Mouse (Mus musculus) C2C12 (cell line): Measurements from ENCODE around the gene Eid2b. TPM values are rescaled to one million over a fixed set of nuclear protein-coding genes. Genes with fewer than 3 reads are reported as not detected.

Experiments used
- H3K27me3 ChIP-seq: one replicate; pipeline ENCODE4 v1.6.1; 2011; ENCODE audit not compliant: control insufficient read depth, insufficient read depth, insufficient read length
- H3K36me3 ChIP-seq: one replicate; pipeline ENCODE4 v1.6.1; 2011; ENCODE audit not compliant: control insufficient read depth, insufficient read depth
- H3K4me3 ChIP-seq: one replicate; pipeline ENCODE4 v1.5.1; 2011; ENCODE audit warnings: mild to moderate bottlenecking, control low read depth; ENCODE audit not compliant: poor library complexity, insufficient read depth, severe bottlenecking
- H3K79me2 ChIP-seq: one replicate; pipeline ENCODE4 v1.6.1; 2011; ENCODE audit not compliant: control insufficient read depth, insufficient read depth
- H3K79me3 ChIP-seq: one replicate; pipeline ENCODE4 v1.6.1; 2011; ENCODE audit warnings: low read depth, control low read depth
- H3ac ChIP-seq: one replicate; pipeline ENCODE3; 2011; ENCODE audit warnings: low read depth; ENCODE audit not compliant: control insufficient read depth, insufficient read length
- CEBPB ChIP-seq: IDR thresholded peaks from one replicate; pipeline ENCODE4 v1.6.1; 2011; ENCODE audit warnings: low read depth, mild to moderate bottlenecking, control low read depth, moderate library complexity
- CTCF ChIP-seq: IDR thresholded peaks from one replicate; pipeline ENCODE4 v1.5.1; 2011; ENCODE audit not compliant: control insufficient read depth, insufficient read depth, insufficient read length
- FOSL1 ChIP-seq: IDR thresholded peaks from one replicate; pipeline ENCODE4 v1.8.0; 2011; ENCODE audit warnings: mild to moderate bottlenecking, low read length; ENCODE audit not compliant: poor library complexity, insufficient read depth, severe bottlenecking
- MAX ChIP-seq: IDR thresholded peaks from one replicate; pipeline ENCODE4 v1.6.1; 2011; ENCODE audit warnings: mild to moderate bottlenecking, control low read depth
- MYOD1 ChIP-seq: IDR thresholded peaks from one replicate; pipeline ENCODE4 v1.6.1; 2011; ENCODE audit warnings: low read depth; ENCODE audit not compliant: control insufficient read depth, insufficient read length
- MYOG ChIP-seq: IDR thresholded peaks from one replicate; pipeline ENCODE4 v1.6.1; 2011; ENCODE audit not compliant: control insufficient read depth, insufficient read length; ENCODE audit errors: extremely low read depth
- USF1 ChIP-seq: IDR thresholded peaks from one replicate; pipeline ENCODE4 v1.6.1; 2011; ENCODE audit warnings: low read depth, mild to moderate bottlenecking, control low read depth, moderate library complexity
- polyA plus RNA-seq: library from polyadenylated mRNA; unstranded; fragments of >200 nt; fragmentation: generic; extraction: Trizol; gene quantifications from one replicate; pipeline ENCODE4 v1.2.1, GENCODE M21; 2012; ENCODE audit warnings: missing spikeins

The Eid2b gene
- polyA plus RNA-seq, 1 experiment: 4.3 TPM

- Histone ChIP-seq H3K4me3 (no peak overlapping the region), H3ac (no peak overlapping the region), H3K79me2 (no peaks in the 10 kb centered on the region), H3K79me3 (no peaks in the 10 kb centered on the region), H3K36me3 (peaks cover 88% of the 10 kb centered on the region), H3K27me3 (no peaks in the 10 kb centered on the region)
- TF ChIP-seq FOSL1 (no peak), MAX (no peak)
These were observed 44.6 kb downstream of the Eid2b start for GRCm38 (mm10) chr7:28321974-28322720.

- Histone ChIP-seq H3K79me3 (no peaks in the 10 kb centered on the region), H3K27me3 (no peaks in the 10 kb centered on the region), H3K4me3 (no peak overlapping the region), H3K36me3 (peaks cover 71% of the 10 kb centered on the region), H3K79me2 (no peaks in the 10 kb centered on the region), H3ac (no peak overlapping the region)
- TF ChIP-seq CEBPB (no peak), USF1 (no peak), MYOD1 (no peak), MYOG (no peak), CTCF (no peak), MAX (no peak), FOSL1 (no peak)
These were observed 47.8 kb downstream of the Eid2b start for GRCm38 (mm10) chr7:28325293-28325692.

- peaks cover 72% of the 10 kb centered on the region for H3K36me3 ChIP-seq
- no peak for TF ChIP-seq FOSL1
- TF ChIP-seq MYOD1: no peak
- TF ChIP-seq MAX: no peak
- TF ChIP-seq CEBPB: no peak
- TF ChIP-seq USF1: no peak
- TF ChIP-seq MYOG: no peak
- TF ChIP-seq CTCF: no peak
These were observed 48.9 kb downstream of the Eid2b start for GRCm38 (mm10) chr7:28326457-28326856.

GRCm38 (mm10) chr7:28328260-28328659 lies 50.7 kb downstream of the Eid2b start:
- TF ChIP-seq MAX: no peak
- no peak for TF ChIP-seq CTCF
- no peak for TF ChIP-seq MYOD1
- TF ChIP-seq MYOG: no peak
- TF ChIP-seq FOSL1: no peak

More at GRCm38 (mm10) chr7:28326457-28326856, 48.9 kb downstream of the Eid2b start:
- H3K79me3 ChIP-seq: no peaks in the 10 kb centered on the region
- H3ac ChIP-seq: no peak overlapping the region
- H3K79me2 ChIP-seq: peaks cover 4% of the 10 kb centered on the region
- H3K4me3 ChIP-seq: no peak overlapping the region
- no peaks in the 10 kb centered on the region for H3K27me3 ChIP-seq

More at GRCm38 (mm10) chr7:28328260-28328659, 50.7 kb downstream of the Eid2b start:
- H3ac ChIP-seq: no peak overlapping the region
- peaks cover 56% of the 10 kb centered on the region for H3K36me3 ChIP-seq
- H3K4me3 ChIP-seq: no peak overlapping the region
- H3K79me2 ChIP-seq: peaks cover 22% of the 10 kb centered on the region
- H3K79me3 ChIP-seq: peaks cover 11% of the 10 kb centered on the region
- H3K27me3 ChIP-seq: no peaks in the 10 kb centered on the region

Other genes starting within 250 kb of the Eid2b start
- 259 TPM for gene Psmc4, start 227.6 kb upstream of the Eid2b start, polyA plus RNA-seq
- not detected for gene Fcgbp, start 206.5 kb upstream of the Eid2b start, polyA plus RNA-seq
- gene 9530053A07Rik, start 148.3 kb upstream of the Eid2b start, polyA plus RNA-seq: 0.62 TPM
- gene Fbl, start 108.0 kb upstream of the Eid2b start, polyA plus RNA-seq: 410 TPM
- 5.3 TPM for gene Dyrk1b, start 98.3 kb upstream of the Eid2b start, polyA plus RNA-seq
- gene Eid2, start 9.9 kb upstream of the Eid2b start, polyA plus RNA-seq: 6.9 TPM
- not detected for gene Selenov, start 13.4 kb downstream of the Eid2b start, polyA plus RNA-seq
- 0.06 TPM for gene Dll3, start 24.5 kb downstream of the Eid2b start, polyA plus RNA-seq
- 130 TPM for gene Timm50, start 34.3 kb downstream of the Eid2b start, polyA plus RNA-seq
- 82.4 TPM for gene Supt5, start 61.0 kb downstream of the Eid2b start, polyA plus RNA-seq
- gene Rps16, start 72.9 kb downstream of the Eid2b start, polyA plus RNA-seq: 6,019 TPM
- 29.0 TPM for gene Plekhg2, start 94.9 kb downstream of the Eid2b start, polyA plus RNA-seq
- 11.2 TPM for gene Zfp36, start 102.5 kb downstream of the Eid2b start, polyA plus RNA-seq
- gene Med29, start 115.0 kb downstream of the Eid2b start, polyA plus RNA-seq: 55.6 TPM
- gene Paf1, start 115.2 kb downstream of the Eid2b start, polyA plus RNA-seq: 44.3 TPM
- not detected for gene Gmfg, start 159.7 kb downstream of the Eid2b start, polyA plus RNA-seq
- gene Lrfn1, start 174.2 kb downstream of the Eid2b start, polyA plus RNA-seq: not detected
- gene Ifnl2, start 232.7 kb downstream of the Eid2b start, polyA plus RNA-seq: not detected
- not detected for gene Ifnl3, start 245.1 kb downstream of the Eid2b start, polyA plus RNA-seq